Mouse (Mus musculus) cortical plate, adult 2 months (tissue): ENCODE results near the gene Irgq.

Experiments
- CTCF ChIP-seq: fragments of 200-500 bp; IDR thresholded peaks from 2 replicates; pipeline ENCODE4 v1.5.1; 2011; ENCODE audit warnings: mild to moderate bottlenecking, control low read depth, low read length; ENCODE audit not compliant: insufficient read depth; ENCODE audit errors: extremely low read depth
- POLR2A ChIP-seq: fragments of 200-500 bp; IDR thresholded peaks from 2 replicates; pipeline ENCODE4 v1.6.1; 2011; ENCODE audit warnings: mild to moderate bottlenecking, low read length, control low read depth; ENCODE audit not compliant: insufficient read depth; ENCODE audit errors: extremely low read depth

DNA sequence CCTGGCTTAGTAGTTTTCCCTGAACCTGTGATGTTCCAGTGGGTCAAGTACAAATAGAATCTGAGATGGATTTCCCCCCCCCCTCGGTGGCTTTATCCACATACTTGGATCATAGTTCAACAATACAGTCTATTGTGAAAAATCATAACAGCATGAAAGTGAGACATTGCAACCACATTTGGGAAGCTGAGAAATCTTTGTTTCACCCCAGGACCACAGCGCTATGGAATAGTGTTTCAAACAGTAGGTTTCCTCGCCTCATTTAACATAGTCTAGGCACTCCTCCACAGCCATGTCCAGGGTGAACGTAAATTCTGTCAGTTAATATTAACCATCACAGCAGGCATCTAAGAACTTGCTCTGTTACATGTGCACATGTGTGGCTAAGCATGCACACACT lies 6.6 kb downstream of the Irgq start:
- TF ChIP-seq POLR2A = no peak
- TF ChIP-seq CTCF = no peak
